Mouse (Mus musculus): ENCODE results near the gene Rce1.
"Not testable (repeated sequence)": the region's sequence is repeated elsewhere in the genome, so short reads cannot be mapped to it uniquely, and the experiment has no call there.

Gene Rce1

DNA sequence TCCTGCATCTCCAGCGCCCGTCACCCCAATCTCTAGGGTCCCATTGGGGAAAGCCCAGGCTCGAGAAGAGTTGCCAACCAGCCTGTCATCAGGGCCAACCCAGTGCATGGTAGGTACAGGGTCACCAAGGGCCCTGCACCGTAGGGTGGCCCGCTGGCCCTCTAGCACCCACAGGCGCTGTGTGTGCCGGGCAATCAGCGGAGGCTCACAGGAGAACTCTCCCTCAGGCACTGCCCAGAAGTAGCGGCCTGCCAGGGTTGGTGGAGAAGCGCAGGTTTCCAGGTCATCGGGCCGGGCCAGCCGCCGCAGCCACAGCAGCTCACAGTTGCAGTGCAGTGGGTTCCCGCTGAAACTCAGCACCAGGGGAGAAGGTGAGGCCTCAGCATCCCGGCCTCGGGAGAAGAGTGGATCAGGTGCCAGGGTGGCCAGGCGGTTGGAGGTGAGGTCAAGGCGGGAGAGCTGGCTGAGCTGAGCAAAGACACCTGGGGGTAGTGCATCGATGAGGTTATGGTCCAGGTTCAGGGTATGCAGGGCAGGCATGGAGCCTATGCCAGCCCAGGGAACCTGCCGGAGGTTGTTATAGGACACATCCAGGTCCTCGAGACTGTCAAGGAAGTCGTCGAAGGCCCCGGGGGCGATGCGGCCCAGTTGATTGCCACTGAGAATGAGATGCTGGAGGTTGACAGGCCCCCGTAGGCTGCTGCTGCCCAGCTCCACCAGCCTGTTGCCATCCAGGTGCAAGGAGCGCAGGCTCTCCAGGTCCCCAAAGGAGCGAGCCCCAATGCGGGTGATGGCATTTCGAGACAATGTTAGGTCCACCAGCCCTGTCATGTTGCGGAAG is 11.8 kb downstream of the Rce1 start:
- DNase-seq, result no peak

DNA sequence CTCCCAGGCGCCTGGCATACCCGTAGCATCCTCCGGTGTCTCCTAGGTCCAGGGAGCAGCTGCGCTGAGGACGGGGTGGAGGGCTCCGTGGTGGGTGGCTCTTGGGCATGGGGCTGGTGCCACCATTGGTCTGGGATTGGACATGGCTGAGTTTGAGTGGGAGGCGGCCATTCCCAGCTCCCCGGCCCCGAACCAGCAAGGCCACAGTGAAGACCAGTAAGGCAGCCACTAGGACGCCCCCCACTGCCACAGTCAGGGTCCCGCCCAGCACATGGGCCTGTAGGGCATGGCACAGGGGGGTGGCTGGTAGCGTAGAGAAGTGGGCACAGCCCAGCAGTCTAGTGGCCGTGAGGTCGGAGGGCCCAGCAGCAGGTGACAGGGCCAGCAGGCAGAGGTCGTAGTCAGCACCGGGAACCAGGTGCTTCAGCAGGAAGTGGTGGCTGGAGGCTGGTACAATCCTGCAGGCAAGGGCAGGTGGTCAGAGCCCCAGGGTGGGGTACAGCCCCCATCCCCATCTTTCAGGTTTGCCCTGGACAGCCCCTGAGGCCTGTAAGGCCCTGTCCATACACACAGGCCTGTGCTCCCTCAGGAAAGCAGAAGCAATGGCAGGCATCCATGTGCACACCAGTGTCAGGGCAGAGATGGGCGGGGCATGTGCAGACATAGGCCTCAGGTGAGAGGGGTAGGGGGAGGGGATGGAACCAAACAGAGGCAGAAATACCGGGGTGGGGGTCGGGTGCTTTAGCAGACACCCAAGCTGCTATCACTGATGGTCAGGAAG is 13.1 kb downstream of the Rce1 start:
- DNase-seq, result no peak

GRCm38 (mm10) chr19:4610109-4610508 is 15.3 kb downstream of the Rce1 start:
- DNase-seq, result no peak

GRCm38 (mm10) chr19:4608511-4608910 is 16.9 kb downstream of the Rce1 start:
- DNase-seq, result no peak

DNA sequence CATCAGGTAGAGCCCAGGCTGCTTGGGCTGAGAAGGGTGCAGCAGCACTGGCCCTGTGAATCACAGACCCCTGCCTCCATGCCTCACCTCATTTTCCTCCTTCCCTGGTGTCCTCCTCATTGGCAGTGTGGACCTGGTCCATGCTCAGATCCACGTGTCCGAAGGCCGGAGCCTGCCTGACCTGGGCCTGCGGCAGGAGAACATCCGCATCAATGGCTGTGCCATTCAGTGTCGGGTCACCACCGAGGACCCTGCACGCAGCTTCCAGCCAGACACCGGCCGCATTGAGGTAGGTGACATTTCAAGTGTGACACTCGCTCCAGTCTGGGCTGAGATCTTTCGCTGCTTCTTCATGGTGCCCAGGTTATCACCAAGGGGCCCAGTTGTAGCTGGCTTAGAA is 18.0 kb downstream of the Rce1 start:
- DNase-seq, result no peak

DNA sequence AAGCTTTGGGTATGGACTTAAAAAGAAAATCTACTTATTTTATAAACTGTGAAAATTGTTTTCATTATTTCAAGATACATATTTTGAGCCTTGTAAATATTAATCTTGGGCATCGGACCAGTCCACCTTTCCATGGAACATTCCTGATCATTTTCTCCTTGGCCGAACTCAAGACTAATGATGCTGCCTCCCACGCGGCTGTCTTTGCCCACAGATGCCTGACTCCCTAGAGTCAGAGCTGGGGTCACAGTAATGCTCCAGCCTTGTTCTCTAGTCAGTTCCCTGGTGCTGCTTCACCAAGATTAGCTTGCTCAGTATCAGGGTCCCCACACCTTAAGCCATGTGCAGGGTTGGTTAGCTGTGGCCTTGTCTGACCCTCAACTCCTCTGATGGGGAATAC is 19.8 kb downstream of the Rce1 start:
- no peak for DNase-seq

GRCm38 (mm10) chr19:4603801-4604723 is 21.4 kb downstream of the Rce1 start:
- peak; percentile 60 for DNase-seq

DNA sequence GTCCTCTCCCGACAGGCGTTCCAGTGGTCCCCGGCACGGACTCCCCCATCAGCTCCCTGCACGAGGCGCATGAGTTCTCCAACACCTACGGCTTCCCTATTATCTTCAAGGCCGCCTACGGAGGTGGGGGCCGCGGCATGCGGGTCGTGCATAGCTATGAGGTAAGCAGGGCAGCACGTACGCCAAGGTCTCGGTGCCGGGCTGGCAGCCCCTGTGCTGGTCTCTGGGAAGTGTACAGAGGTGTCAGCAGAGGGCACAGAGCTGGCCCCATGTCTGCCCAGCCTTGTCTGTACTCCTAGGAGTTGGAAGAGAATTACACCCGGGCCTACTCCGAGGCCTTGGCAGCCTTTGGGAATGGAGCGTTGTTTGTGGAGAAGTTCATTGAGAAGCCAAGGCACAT is 23.0 kb downstream of the Rce1 start:
- no peak for DNase-seq

DNA sequence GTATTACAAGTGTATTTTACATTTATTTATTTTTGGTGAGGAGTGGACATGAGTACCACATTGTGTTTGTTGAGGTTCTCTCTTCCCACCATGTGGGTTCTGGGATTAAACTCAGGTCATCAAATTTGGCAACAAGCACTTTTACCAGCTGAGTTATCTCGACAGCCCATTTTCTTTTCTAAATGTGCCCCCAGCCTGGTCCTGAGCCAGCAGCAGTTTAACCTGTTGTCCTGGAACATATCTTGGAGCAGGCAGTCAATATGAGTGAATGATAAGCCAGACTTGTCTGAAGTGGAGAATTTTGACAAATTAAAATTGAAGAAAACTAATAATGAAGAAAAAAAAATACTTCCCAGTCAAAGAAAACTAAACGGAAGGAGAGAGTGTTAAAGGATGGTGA is 29.4 kb downstream of the Rce1 start:
- no peak for DNase-seq

- DNase-seq, result no peak
Measured at GRCm38 (mm10) chr19:4593792-4594522, 31.5 kb downstream of the Rce1 start.

DNA sequence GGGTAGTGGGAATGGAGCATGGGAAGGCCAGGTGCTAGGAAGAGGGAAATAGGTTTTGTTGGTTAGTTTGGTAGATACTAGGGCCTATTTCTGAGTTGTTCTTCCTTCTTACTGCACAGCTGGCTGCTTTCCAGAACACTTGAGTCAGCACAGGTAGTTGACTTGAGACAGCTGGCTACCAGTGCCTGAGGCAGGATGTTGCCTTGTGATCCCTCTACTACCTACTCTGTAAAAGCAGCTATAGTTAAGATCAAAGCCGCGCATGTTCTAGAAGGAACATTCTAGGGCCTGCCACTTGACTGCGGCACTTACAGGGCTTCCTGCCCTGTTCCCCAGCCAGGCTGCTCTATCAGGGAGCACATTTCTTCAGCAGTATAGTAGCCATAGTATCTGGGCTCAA is 35.4 kb downstream of the Rce1 start:
- peak; percentile 32 for DNase-seq

- DNase-seq, result no peak
Measured at GRCm38 (mm10) chr19:4589081-4589480, 36.4 kb downstream of the Rce1 start.

- DNase-seq, result no peak
Measured at GRCm38 (mm10) chr19:4588430-4588829, 37.0 kb downstream of the Rce1 start.

- no peak for DNase-seq
Measured at GRCm38 (mm10) chr19:4587426-4587825, 38.0 kb downstream of the Rce1 start.

DNA sequence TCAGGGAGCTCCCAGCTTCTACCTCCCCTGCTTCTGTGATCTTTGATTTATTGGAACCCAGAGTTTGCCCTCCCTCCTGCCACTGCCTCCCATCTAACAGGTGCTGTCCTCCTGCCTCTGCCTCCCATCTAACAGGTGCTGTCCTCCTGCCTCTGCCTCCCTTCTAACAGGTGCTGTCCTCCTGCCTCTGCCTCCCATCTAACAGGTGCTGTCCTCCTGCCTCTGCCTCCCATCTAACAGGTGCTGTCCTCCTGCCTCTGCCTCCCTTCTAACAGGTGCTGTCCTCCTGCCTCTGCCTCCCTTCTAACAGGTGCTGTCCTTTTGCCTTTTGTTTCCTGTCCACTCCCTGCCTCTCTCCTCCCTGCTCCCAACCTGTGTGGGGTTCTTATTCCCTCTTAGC is 38.7 kb downstream of the Rce1 start:
- DNase-seq, result not testable (repeated sequence)

DNA sequence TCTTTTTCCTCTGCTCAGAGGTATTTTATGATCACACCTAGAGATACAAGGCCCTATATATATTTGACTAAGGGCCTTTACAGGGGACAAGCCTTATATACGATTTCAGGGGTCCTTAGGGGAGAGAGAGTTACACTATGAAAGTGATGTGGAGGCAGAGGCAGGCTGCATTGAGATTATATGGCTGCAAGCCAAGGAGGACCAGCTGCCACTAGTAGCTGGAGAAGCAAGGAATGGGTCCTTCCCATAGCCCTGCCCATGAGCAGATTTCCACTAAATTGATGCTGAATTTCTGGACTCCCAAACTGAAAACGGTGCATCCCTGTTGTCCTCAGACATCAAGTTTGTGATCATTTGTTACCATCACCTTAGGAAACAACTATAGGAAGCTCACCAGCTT is 41.6 kb downstream of the Rce1 start:
- DNase-seq, result no peak

- no peak for DNase-seq
Measured at GRCm38 (mm10) chr19:4579296-4579695, 46.1 kb downstream of the Rce1 start.

- no peak for DNase-seq
Measured at GRCm38 (mm10) chr19:4578799-4579198, 46.6 kb downstream of the Rce1 start.

GRCm38 (mm10) chr19:4573241-4573640 is 52.2 kb downstream of the Rce1 start:
- no peak for DNase-seq

All from thymus, postnatal 14 days (tissue).